ENCODE assay signal across 19 mouse cellular contexts in genomic region chr4:106129327-106129726, GRCm38 (mm10).
A peak's percentile ranks its signal among the peaks of the same experiment; 100 is the strongest.
DNase-seq lines count a peak whose midpoint lies in the region; ATAC-seq and TF ChIP-seq lines count a peak whose summit lies in the region.
"Had no signal": no experiment of that assay in that cellular context is flagged by ENCODE, and none has a peak within 500 bp of the region (broad histone marks: within the 10 kb centered on the region; RNA-seq: fewer than 3 reads in every experiment).

No protein-coding gene starts in this region.

- no peaks in the 10 kb centered on the region for H3K9me3 ChIP-seq in neural tube, embryonic 11.5 days (ENCODE audit: control insufficient read depth, low read length)
- no peaks in the 10 kb centered on the region for H3K9me3 ChIP-seq in embryonic facial prominence, embryonic 10.5 days
- H3K9me3 ChIP-seq in limb, embryonic 11.5 days (ENCODE audit: control insufficient read depth, low read length), result no peaks in the 10 kb centered on the region
- no peaks in the 10 kb centered on the region for H3K9me3 ChIP-seq in liver, postnatal 0 days (ENCODE audit: low read length)
- H3K9me3 ChIP-seq: heart, embryonic 15.5 days; lung, embryonic 15.5 days; megakaryocyte, embryonic 14.5 days; neural tube, embryonic 15.5 days had no signal

- no peak overlapping the region for H3K9ac ChIP-seq in neural tube, embryonic 11.5 days (ENCODE audit: low read length)
- H3K9ac ChIP-seq in limb, embryonic 11.5 days (ENCODE audit: low read length), result no peak overlapping the region; the same call in 1 of the 2 replicates
- no peak overlapping the region for H3K9ac ChIP-seq in liver, postnatal 0 days (replicated peaks)
- H3K9ac ChIP-seq: heart, embryonic 15.5 days; lung, embryonic 15.5 days; neural tube, embryonic 15.5 days had no signal

- no peak for ATAC-seq in neural tube, embryonic 11.5 days (ENCODE audit: insufficient read depth, low FRiP score, low TSS enrichment)
- ATAC-seq in limb, embryonic 11.5 days (ENCODE audit: insufficient number of reproducible peaks, low FRiP score, low TSS enrichment, low read depth), result peak; percentile 71; the same call in 1 of the 2 replicates
- ATAC-seq in liver, postnatal 0 days, result no peak
- ATAC-seq: activated CD4-positive, CD25-positive, alpha-beta regulatory T cell, adult 4 months; CD4-positive, CD25-positive, alpha-beta regulatory T cell, adult 4 months; inflammation-experienced regulatory T-cells, adult 6 months had no signal

- no peak overlapping the region for H3K27ac ChIP-seq in neural tube, embryonic 11.5 days (ENCODE audit: low read depth, low read length)
- peak overlapping the region; percentile 86 for H3K27ac ChIP-seq in embryonic facial prominence, embryonic 10.5 days (replicated peaks)
- H3K27ac ChIP-seq in limb, embryonic 11.5 days (replicated peaks; ENCODE audit: low read depth, low read length), result 0 out of 2 replicates have a peak overlapping the region, but pooled peaks have one; percentile 47
- no peak overlapping the region for H3K27ac ChIP-seq in liver, postnatal 0 days (ENCODE audit: low read depth)
- H3K27ac ChIP-seq: heart, embryonic 15.5 days; left cerebral cortex, adult 2 months; lung, embryonic 15.5 days; neural tube, embryonic 15.5 days had no signal

- peak; percentile 23 for DNase-seq in neural tube, embryonic 11.5 days (ENCODE audit: low spot score)
- DNase-seq in neural tube, embryonic 10.5 days (ENCODE audit: extremely low spot score, low spot score), result no peak
- peak; percentile 77 for DNase-seq in embryonic facial prominence, embryonic 10.5 days (ENCODE audit: low spot score)
- DNase-seq in limb, embryonic 11.5 days (ENCODE audit: low spot score), result peak; percentile 64
- no peak for DNase-seq in heart, postnatal 10 days
- no peak for DNase-seq in spleen, postnatal 14 days (ENCODE audit: low spot score in 2 of 2)
- no peak for DNase-seq in liver, postnatal 0 days
- DNase-seq: cerebellum, postnatal 14 days; heart, adult 11 months; retina, postnatal 1 day had no signal

- TF ChIP-seq CTCF in liver, postnatal 0 days (IDR thresholded peaks at IDR 0.05; ENCODE audit: low read depth), result no peak

- H3K36me3 ChIP-seq in neural tube, embryonic 11.5 days (ENCODE audit: control insufficient read depth, insufficient read depth, low read length), result no peaks in the 10 kb centered on the region
- H3K36me3 ChIP-seq in embryonic facial prominence, embryonic 10.5 days (replicated peaks), result no peaks in the 10 kb centered on the region
- no peaks in the 10 kb centered on the region for H3K36me3 ChIP-seq in limb, embryonic 11.5 days (ENCODE audit: control insufficient read depth, insufficient read depth, low read length)
- no peaks in the 10 kb centered on the region for H3K36me3 ChIP-seq in liver, postnatal 0 days (replicated peaks; ENCODE audit: insufficient read depth, low read length)
- H3K36me3 ChIP-seq: heart, embryonic 15.5 days; lung, embryonic 15.5 days; neural tube, embryonic 15.5 days had no signal

- H3K4me1 ChIP-seq in neural tube, embryonic 11.5 days (ENCODE audit: control insufficient read depth, insufficient read depth, low read length), result no peaks in the 10 kb centered on the region
- H3K4me1 ChIP-seq in embryonic facial prominence, embryonic 10.5 days, result peaks cover 47% of the 10 kb centered on the region
- peaks cover 13% of the 10 kb centered on the region; the same call in 1 of the 2 replicates for H3K4me1 ChIP-seq in limb, embryonic 11.5 days (ENCODE audit: control insufficient read depth, insufficient read depth, low read length)
- peaks cover 2% of the 10 kb centered on the region; the same call in 1 of the 2 replicates for H3K4me1 ChIP-seq in liver, postnatal 0 days (ENCODE audit: insufficient read depth)
- H3K4me1 ChIP-seq: heart, embryonic 15.5 days; lung, embryonic 15.5 days; neural tube, embryonic 15.5 days had no signal

- 67% methylated on average over 7 of the region's 7 CpGs for WGBS in neural tube, embryonic 11.5 days
- WGBS in embryonic facial prominence, embryonic 10.5 days, result 39% methylated on average over 7 of the region's 7 CpGs
- 18% methylated on average over 7 of the region's 7 CpGs for WGBS in limb, embryonic 11.5 days
- 70% methylated on average over 7 of the region's 7 CpGs for WGBS in liver, postnatal 0 days (ENCODE audit: insufficient replicate concordance)

- no peak overlapping the region for H3K4me3 ChIP-seq in neural tube, embryonic 11.5 days (ENCODE audit: low read depth, low read length)
- H3K4me3 ChIP-seq in embryonic facial prominence, embryonic 10.5 days, result no peak overlapping the region
- H3K4me3 ChIP-seq in limb, embryonic 11.5 days (ENCODE audit: low read depth, low read length), result no peak overlapping the region
- no peak overlapping the region for H3K4me3 ChIP-seq in liver, postnatal 0 days (ENCODE audit: low read depth, low read length)
- H3K4me3 ChIP-seq: heart, embryonic 15.5 days; left cerebral cortex, adult 2 months; lung, embryonic 15.5 days; megakaryocyte, embryonic 14.5 days; neural tube, embryonic 15.5 days had no signal

- no peak for TF ChIP-seq EP300 in liver, postnatal 0 days (IDR thresholded peaks at IDR 0.05; ENCODE audit: low read depth)

- intact Hi-C loops in heart, postnatal 10 days (cut with DNase I), result no loop called here

- H3K4me2 ChIP-seq in neural tube, embryonic 11.5 days (ENCODE audit: low read depth), result no peak overlapping the region
- H3K4me2 ChIP-seq in limb, embryonic 11.5 days (ENCODE audit: low read depth, severe bottlenecking), result no peak overlapping the region
- no peak overlapping the region for H3K4me2 ChIP-seq in liver, postnatal 0 days (ENCODE audit: low read depth, low read length)
- H3K4me2 ChIP-seq: heart, embryonic 15.5 days; liver, embryonic 11.5 days; lung, embryonic 15.5 days; neural tube, embryonic 15.5 days had no signal

- H3K27me3 ChIP-seq in neural tube, embryonic 11.5 days (ENCODE audit: control insufficient read depth, insufficient read depth, low read length), result no peaks in the 10 kb centered on the region
- H3K27me3 ChIP-seq in embryonic facial prominence, embryonic 10.5 days (replicated peaks; ENCODE audit: low read depth, poor library complexity, severe bottlenecking), result no peaks in the 10 kb centered on the region
- no peaks in the 10 kb centered on the region for H3K27me3 ChIP-seq in limb, embryonic 11.5 days (ENCODE audit: control insufficient read depth, insufficient read depth, low read length)
- H3K27me3 ChIP-seq in liver, postnatal 0 days (ENCODE audit: insufficient read depth, low read length), result no peaks in the 10 kb centered on the region
- H3K27me3 ChIP-seq: heart, embryonic 15.5 days; lung, embryonic 15.5 days; neural tube, embryonic 15.5 days had no signal

Comparison
In these comparisons a context has a peak if more than half of its experiments do, and no peak if none do; other contexts are left out.
1. DNase-seq: peak in neural tube, embryonic 11.5 days (single experiment), embryonic facial prominence, embryonic 10.5 days (single experiment) and limb, embryonic 11.5 days (single experiment); none in neural tube, embryonic 10.5 days (single experiment), heart, postnatal 10 days (0 of 2), spleen, postnatal 14 days (0 of 2) and liver, postnatal 0 days (single experiment).
2. H3K27ac ChIP-seq: peak in embryonic facial prominence, embryonic 10.5 days (single experiment) and limb, embryonic 11.5 days (single experiment); none in neural tube, embryonic 11.5 days (single experiment) and liver, postnatal 0 days (single experiment).